Mouse (Mus musculus) kidney, embryonic 14.5 days (tissue): ENCODE measurements around the gene Tekt5. TPM values are rescaled to one million over a fixed set of nuclear protein-coding genes. Genes with fewer than 3 reads are reported as not detected.

Source experiments
- ATAC-seq: fragments of 200-750 bp; cut with Nextera tagmentation; 2 replicates; pipeline ENCODE4 v1.8.0; 2017; ENCODE audit warnings: moderate number of reproducible peaks, mild to moderate bottlenecking, moderate TSS enrichment, moderate library complexity; ENCODE audit not compliant: low FRiP score, low TSS enrichment
- H3K27ac ChIP-seq: fragments of 300-500 bp; sonication (generic); 2 replicates; pipeline ENCODE4 v1.5.1; 2014; ENCODE audit warnings: low read depth, mild to moderate bottlenecking, low read length, moderate library complexity, mixed read lengths
- H3K27me3 ChIP-seq: fragments of 300-500 bp; sonication (generic); 2 replicates; pipeline ENCODE4 v1.6.1; 2014; ENCODE audit warnings: mild to moderate bottlenecking, low read length; ENCODE audit not compliant: control insufficient read depth, insufficient read depth
- H3K36me3 ChIP-seq: fragments of 300-500 bp; sonication (generic); 2 replicates; pipeline ENCODE4 v1.6.1; 2014; ENCODE audit warnings: low read length, mixed read lengths; ENCODE audit not compliant: control insufficient read depth, insufficient read depth
- H3K4me1 ChIP-seq: fragments of 300-500 bp; sonication (generic); 2 replicates; pipeline ENCODE4 v1.6.1; 2014; ENCODE audit warnings: low read length, mixed read lengths; ENCODE audit not compliant: control insufficient read depth, insufficient read depth
- H3K4me2 ChIP-seq: fragments of 300-500 bp; sonication (generic); replicated peaks from 2 replicates; pipeline ENCODE4 v1.6.1; 2014; ENCODE audit warnings: low read depth, mild to moderate bottlenecking, low read length
- H3K4me3 ChIP-seq: fragments of 300-500 bp; sonication (generic); 2 replicates; pipeline ENCODE4 v1.5.1; 2014; ENCODE audit warnings: mild to moderate bottlenecking, low read length
- H3K9ac ChIP-seq: fragments of 300-500 bp; sonication (generic); 2 replicates; pipeline ENCODE4 v1.6.1; 2014; ENCODE audit warnings: low read depth, mild to moderate bottlenecking, low read length, moderate library complexity
- H3K9me3 ChIP-seq: fragments of 300-500 bp; sonication (generic); 2 replicates; pipeline ENCODE4 v1.6.1; 2016; ENCODE audit warnings: low read length; ENCODE audit not compliant: control insufficient read depth
- WGBS: fragments of 180-500 bp; shearing (Covaris S2); extraction: QIAGEN DNeasy Blood & Tissue Kit; methylation state at CpG from one replicate; pipeline ENCODE4 v1.1.7; 2014; 5-methylcytosine and 5-hydroxymethylcytosine counted together
- polyA plus RNA-seq: library from polyadenylated mRNA; unstranded; fragments of >200 nt; fragmentation: Nextera tagmentation; extraction: Ambion mirVana; gene quantifications from 2 replicates; pipeline ENCODE4 v1.2.1, GENCODE M21; 2014

Tekt5 gene
- polyA plus RNA-seq = 0.90 and 1.3 TPM in 2 replicates

DNA sequence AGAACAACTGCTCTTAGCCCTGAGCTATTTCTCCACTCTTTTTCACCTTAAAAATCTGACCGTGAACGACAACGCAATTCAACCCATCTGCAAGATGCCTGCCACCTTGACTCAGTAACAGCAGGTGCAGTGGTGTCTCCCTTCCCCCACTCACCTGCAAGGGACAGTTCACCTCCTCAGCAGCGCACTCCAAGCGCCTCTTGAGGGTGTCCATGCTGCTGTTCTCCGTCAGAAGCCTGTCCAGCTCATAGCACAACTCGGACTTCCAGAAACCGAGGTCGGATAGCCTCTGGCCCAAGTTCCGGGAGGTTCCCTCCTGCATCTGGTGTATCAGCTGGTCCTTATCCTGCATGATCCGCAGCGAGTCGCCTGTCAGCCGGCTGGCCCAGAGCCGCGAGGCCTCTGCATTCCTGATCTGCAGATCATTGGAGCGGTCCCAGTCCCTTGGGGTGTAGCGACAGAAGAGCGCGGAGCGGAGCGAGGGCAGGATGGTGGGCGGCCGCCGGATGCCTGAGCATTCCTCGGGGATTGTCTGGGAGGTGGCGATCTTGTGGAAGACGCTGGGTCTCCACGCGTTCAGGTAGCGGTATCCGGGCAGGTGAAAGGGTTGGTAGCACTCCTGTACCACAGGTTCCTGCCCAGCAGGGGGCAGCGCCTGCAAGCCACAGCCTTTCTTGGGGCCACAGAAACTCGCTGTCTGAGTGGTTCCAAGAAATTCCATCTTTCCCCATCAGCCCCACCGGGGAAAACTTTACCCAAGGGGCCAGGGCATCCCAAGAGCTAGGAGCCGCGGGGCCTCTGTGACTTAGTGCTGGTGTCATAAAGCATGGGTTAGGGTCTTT lies at the start of gene Tekt5:
Tekt5 (minus strand) TSS at position 792 of the 842 bp plus-strand sequence.
- WGBS = 7% methylated on average over 37 of the region's 37 CpGs
- H3K4me3 ChIP-seq = peak within 1 kb of the TSS; percentile 26
- peaks cover 10% of the 10 kb centered on the region for H3K4me1 ChIP-seq
- H3K9me3 ChIP-seq = no peaks in the 10 kb centered on the region
- no peaks in the 10 kb centered on the region; the same call in 1 of the 2 replicates for H3K27me3 ChIP-seq
- no peak within 1 kb of the TSS for H3K27ac ChIP-seq
- no peak within 1 kb of the TSS for H3K9ac ChIP-seq
- ATAC-seq = peak; percentile 78
- H3K36me3 ChIP-seq = no peaks in the 10 kb centered on the region
- peak within 1 kb of the TSS; percentile 51 for H3K4me2 ChIP-seq

DNA sequence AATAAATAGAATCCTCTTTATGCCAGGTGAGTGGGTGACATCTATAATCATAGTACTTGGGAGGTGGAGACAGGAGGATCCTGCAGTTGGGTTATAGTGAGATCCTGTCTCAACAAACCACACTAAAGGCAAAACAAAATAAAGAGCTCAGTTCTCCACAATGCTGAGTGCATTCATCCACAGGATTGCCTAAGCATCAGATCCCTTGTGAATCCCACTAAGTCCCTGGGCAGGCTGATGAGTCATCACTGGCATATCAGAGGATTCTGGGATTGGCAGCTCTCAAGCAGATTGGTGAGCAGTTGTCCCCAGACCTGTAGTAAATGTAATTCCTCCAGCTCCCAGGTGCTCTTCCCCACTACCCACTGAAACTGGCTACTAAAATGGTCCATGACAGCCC lies 48.4 kb upstream of the Tekt5 start:
- no peak overlapping the region for H3K27ac ChIP-seq
- no peak for ATAC-seq

GRCm38 (mm10) chr16:10441761-10442160 lies 46.5 kb upstream of the Tekt5 start:
- Histone ChIP-seq H3K36me3 (no peaks in the 10 kb centered on the region), H3K4me2 (no peak overlapping the region)
- WGBS = 91% methylated on average over 4 of the region's 4 CpGs

More for the DNA sequence above, 48.4 kb upstream of the Tekt5 start:
- Histone ChIP-seq H3K4me2 (no peak overlapping the region), H3K4me3 (no peak overlapping the region), H3K4me1 (peaks cover 17% of the 10 kb centered on the region), H3K9me3 (no peaks in the 10 kb centered on the region), H3K9ac (no peak overlapping the region), H3K27me3 (no peaks in the 10 kb centered on the region), H3K36me3 (no peaks in the 10 kb centered on the region)

GRCm38 (mm10) chr16:10441328-10441727 lies 46.0 kb upstream of the Tekt5 start:
- no peaks in the 10 kb centered on the region for H3K36me3 ChIP-seq
- H3K27ac ChIP-seq = no peak overlapping the region
- WGBS = 84% methylated on average over 6 of the region's 6 CpGs
- no peaks in the 10 kb centered on the region for H3K9me3 ChIP-seq
- H3K4me1 ChIP-seq = 0 out of 2 replicates have a peak, but pooled peaks cover 2% of the 10 kb centered on the region
- no peak for ATAC-seq
- no peak overlapping the region for H3K4me3 ChIP-seq
- no peaks in the 10 kb centered on the region for H3K27me3 ChIP-seq
- H3K4me2 ChIP-seq = no peak overlapping the region
- H3K9ac ChIP-seq = no peak overlapping the region

More at GRCm38 (mm10) chr16:10441761-10442160, 46.5 kb upstream of the Tekt5 start:
- Histone ChIP-seq H3K27me3 (no peaks in the 10 kb centered on the region), H3K4me3 (no peak overlapping the region), H3K9me3 (no peaks in the 10 kb centered on the region), H3K27ac (no peak overlapping the region), H3K9ac (no peak overlapping the region), H3K4me1 (0 out of 2 replicates have a peak, but pooled peaks cover 6% of the 10 kb centered on the region)
- no peak for ATAC-seq

- 91% methylated on average over 5 of the region's 5 CpGs for WGBS
- ATAC-seq = no peak
- no peaks in the 10 kb centered on the region for H3K36me3 ChIP-seq
- H3K9ac ChIP-seq = no peak overlapping the region
- no peak overlapping the region for H3K4me2 ChIP-seq
- no peaks in the 10 kb centered on the region for H3K4me1 ChIP-seq
- H3K27me3 ChIP-seq = no peaks in the 10 kb centered on the region
- H3K4me3 ChIP-seq = no peak overlapping the region
- no peaks in the 10 kb centered on the region for H3K9me3 ChIP-seq
- no peak overlapping the region for H3K27ac ChIP-seq
These were observed 42.8 kb upstream of the Tekt5 start for GRCm38 (mm10) chr16:10438055-10438454.

GRCm38 (mm10) chr16:10436166-10436565 lies 40.9 kb upstream of the Tekt5 start:
- Histone ChIP-seq H3K4me1 (no peaks in the 10 kb centered on the region), H3K27ac (no peak overlapping the region), H3K36me3 (no peaks in the 10 kb centered on the region), H3K27me3 (no peaks in the 10 kb centered on the region), H3K9me3 (no peaks in the 10 kb centered on the region), H3K4me3 (no peak overlapping the region), H3K4me2 (no peak overlapping the region), H3K9ac (no peak overlapping the region)
- 68% methylated on average over 6 of the region's 6 CpGs for WGBS
- ATAC-seq = 0 out of 2 replicates have a peak, but pooled peaks have one; percentile 35

DNA sequence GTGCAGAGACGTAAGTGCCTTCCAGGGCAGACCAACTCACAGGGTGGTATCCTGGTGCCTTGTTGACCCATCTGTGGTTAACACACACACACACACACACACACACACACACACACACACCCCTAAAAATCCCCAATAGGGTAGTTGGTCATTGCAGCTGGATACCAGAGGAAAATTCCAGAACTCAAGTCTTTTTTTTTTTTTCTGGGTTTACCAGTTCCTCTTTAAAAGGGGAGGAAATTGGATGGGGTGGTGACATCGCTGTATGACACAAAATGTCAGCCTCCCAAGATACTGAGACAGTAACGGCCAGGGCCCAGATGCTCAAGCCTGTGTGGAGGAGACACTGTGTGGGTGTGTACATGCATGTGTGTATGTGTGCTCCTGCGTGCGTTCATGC lies 38.1 kb upstream of the Tekt5 start:
- Histone ChIP-seq H3K9ac (no peak overlapping the region), H3K27me3 (no peaks in the 10 kb centered on the region), H3K4me2 (no peak overlapping the region), H3K27ac (no peak overlapping the region), H3K9me3 (no peaks in the 10 kb centered on the region), H3K4me3 (no peak overlapping the region), H3K4me1 (no peaks in the 10 kb centered on the region), H3K36me3 (no peaks in the 10 kb centered on the region)
- no peak for ATAC-seq
- WGBS = 89% methylated on average over 5 of the region's 5 CpGs

- no peak overlapping the region for H3K4me3 ChIP-seq
- H3K4me1 ChIP-seq = no peaks in the 10 kb centered on the region
- WGBS = 78% methylated on average over 4 of the region's 4 CpGs
- H3K9ac ChIP-seq = no peak overlapping the region
- H3K27me3 ChIP-seq = no peaks in the 10 kb centered on the region
- H3K27ac ChIP-seq = no peak overlapping the region
- H3K4me2 ChIP-seq = no peak overlapping the region
- H3K36me3 ChIP-seq = no peaks in the 10 kb centered on the region
- H3K9me3 ChIP-seq = no peaks in the 10 kb centered on the region
- ATAC-seq = no peak
These were observed 37.1 kb upstream of the Tekt5 start for GRCm38 (mm10) chr16:10432387-10432786.

DNA sequence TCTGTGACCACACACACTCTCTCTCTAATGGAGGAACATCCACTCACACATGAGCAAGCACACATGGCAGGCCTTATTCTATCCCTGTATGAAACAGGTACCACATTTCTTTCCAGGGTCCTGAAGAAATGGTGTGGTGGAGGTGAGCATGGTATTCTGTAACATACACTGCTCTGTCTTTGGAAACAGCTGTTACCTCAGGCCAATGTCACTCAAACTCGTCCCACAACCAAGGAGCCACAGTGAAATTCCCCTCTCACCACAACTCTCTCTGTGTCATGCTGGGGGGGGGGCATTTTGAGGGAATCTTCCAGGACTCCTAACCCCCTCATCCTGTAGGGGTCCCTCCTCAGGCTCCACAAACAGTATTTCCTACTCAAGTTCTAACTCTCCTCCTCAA lies 36.6 kb upstream of the Tekt5 start:
- H3K4me2 ChIP-seq = no peak overlapping the region
- H3K27me3 ChIP-seq = no peaks in the 10 kb centered on the region
- ATAC-seq = no peak
- no peaks in the 10 kb centered on the region for H3K36me3 ChIP-seq
- no peak overlapping the region for H3K4me3 ChIP-seq
- no peaks in the 10 kb centered on the region for H3K9me3 ChIP-seq
- H3K9ac ChIP-seq = no peak overlapping the region
- H3K27ac ChIP-seq = no peak overlapping the region
- no peaks in the 10 kb centered on the region for H3K4me1 ChIP-seq
- 83% methylated on average over 1 of the region's 1 CpGs for WGBS
